Comparison of ENCODE assay signal across 15 mouse cellular contexts in the genomic region with DNA sequence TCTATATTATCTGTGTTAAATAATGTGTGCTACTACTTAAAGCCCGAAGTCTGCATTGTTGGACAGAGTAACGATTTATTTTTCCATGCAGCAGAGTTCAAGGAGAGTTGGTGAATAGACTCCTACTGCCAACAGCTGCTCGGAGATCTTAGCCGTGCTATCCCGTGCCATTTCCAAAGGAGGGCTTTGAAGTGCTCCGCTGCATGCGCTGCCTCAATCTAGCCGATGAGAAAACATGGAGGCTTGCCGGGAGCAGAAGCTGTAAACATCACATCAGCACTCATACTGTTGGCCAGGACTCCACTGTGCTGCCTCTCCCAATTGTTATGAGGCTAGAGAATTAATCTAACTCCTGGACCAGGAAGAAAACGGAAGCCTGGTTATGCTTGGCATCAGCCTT.
A peak's percentile ranks its signal among the peaks of the same experiment; 100 is the strongest.
DNase-seq lines count a peak whose midpoint lies in the region; ATAC-seq and TF ChIP-seq lines count a peak whose summit lies in the region.
"Had no signal": no experiment of that assay in that cellular context is flagged by ENCODE, and none has a peak within 500 bp of the region (broad histone marks: within the 10 kb centered on the region; RNA-seq: fewer than 3 reads in every experiment).

No protein-coding gene starts in this region.

- no peaks in the 10 kb centered on the region for H3K27me3 ChIP-seq in heart, embryonic 10.5 days (ENCODE audit: insufficient read depth, poor library complexity, severe bottlenecking)
- H3K27me3 ChIP-seq in kidney, embryonic 16.5 days (ENCODE audit: insufficient read depth, low read length), result no peaks in the 10 kb centered on the region
- no peaks in the 10 kb centered on the region for H3K27me3 ChIP-seq in kidney, adult 2 months (replicated peaks; ENCODE audit: control insufficient read depth, insufficient read depth, low read length)
- H3K27me3 ChIP-seq in forebrain, embryonic 16.5 days (replicated peaks; ENCODE audit: control insufficient read depth, insufficient read depth, low read length), result no peaks in the 10 kb centered on the region
- H3K27me3 ChIP-seq: CH12.LX had no signal

- no peaks in the 10 kb centered on the region for H3K36me3 ChIP-seq in heart, embryonic 10.5 days
- H3K36me3 ChIP-seq in kidney, embryonic 16.5 days (ENCODE audit: insufficient read depth, low read length), result no peaks in the 10 kb centered on the region
- no peaks in the 10 kb centered on the region for H3K36me3 ChIP-seq in kidney, adult 2 months (ENCODE audit: control insufficient read depth, insufficient read depth, low read length)
- H3K36me3 ChIP-seq in forebrain, embryonic 16.5 days (ENCODE audit: control insufficient read depth, insufficient read depth), result no peaks in the 10 kb centered on the region

- no peak for DNase-seq in heart, embryonic 10.5 days (ENCODE audit: low spot score)
- no peak for DNase-seq in heart, postnatal 25 days (ENCODE audit: low spot score)
- DNase-seq in kidney, adult 2 months, result no peak
- peak; percentile 80 for DNase-seq in brain, embryonic 14.5 days (ENCODE audit: low read depth)
- no peak for DNase-seq in right cerebral cortex, adult 18-20 months
- no peak for DNase-seq in spleen, postnatal 36 days (ENCODE audit: low spot score in 2 of 2)
- DNase-seq: cerebellum, adult 9-10 months; liver; thymus, adult 2 months had no signal

- TF ChIP-seq CTCF in kidney, adult 2 months (conservative IDR thresholded peaks at IDR 0.05; ENCODE audit: insufficient read depth, insufficient read length, low read depth, low read length), result no peak
- no peak for TF ChIP-seq CTCF in brain, embryonic 14.5 days (IDR thresholded peaks at IDR 0.05; ENCODE audit: borderline replicate concordance, extremely low read depth, insufficient read depth, insufficient read length)

- peaks cover 27% of the 10 kb centered on the region for H3K4me1 ChIP-seq in heart, embryonic 10.5 days
- H3K4me1 ChIP-seq in kidney, embryonic 16.5 days (ENCODE audit: insufficient read depth, low read length), result peaks cover 15% of the 10 kb centered on the region
- H3K4me1 ChIP-seq in kidney, adult 2 months (ENCODE audit: control insufficient read depth, insufficient read depth, low read length), result no peaks in the 10 kb centered on the region
- H3K4me1 ChIP-seq in forebrain, embryonic 16.5 days (replicated peaks; ENCODE audit: control insufficient read depth, insufficient read depth, low read length), result no peaks in the 10 kb centered on the region; the same call in 1 of the 2 replicates

- H3K4me3 ChIP-seq in heart, embryonic 10.5 days, result no peak overlapping the region
- H3K4me3 ChIP-seq in kidney, embryonic 16.5 days (ENCODE audit: low read length), result no peak overlapping the region
- no peak overlapping the region for H3K4me3 ChIP-seq in kidney, adult 2 months (ENCODE audit: insufficient read depth, low read depth, low read length)
- H3K4me3 ChIP-seq in forebrain, embryonic 16.5 days (replicated peaks; ENCODE audit: low read length), result no peak overlapping the region
- H3K4me3 ChIP-seq: myocyte had no signal

- ATAC-seq in kidney, embryonic 16.5 days (ENCODE audit: low FRiP score, low TSS enrichment), result peak; percentile 63; the same call in 1 of the 2 replicates
- ATAC-seq in forebrain, embryonic 16.5 days, result no peak
- ATAC-seq: Patski had no signal

- H3K9ac ChIP-seq in kidney, embryonic 16.5 days (replicated peaks; ENCODE audit: low read length), result no peak overlapping the region
- no peak overlapping the region for H3K9ac ChIP-seq in forebrain, embryonic 16.5 days (replicated peaks; ENCODE audit: low read depth, low read length)

- TF ChIP-seq POLR2A in kidney, adult 2 months (IDR thresholded peaks at IDR 0.05; ENCODE audit: low read depth, low read length), result no peak
- no peak for TF ChIP-seq POLR2A in brain, embryonic 14.5 days (IDR thresholded peaks at IDR 0.05; ENCODE audit: borderline replicate concordance, extremely low read depth, insufficient read depth, insufficient read length, poor library complexity, severe bottlenecking)

- WGBS in heart, embryonic 10.5 days, result 56% methylated on average over 10 of the region's 10 CpGs
- WGBS in kidney, embryonic 16.5 days, result 15% methylated on average over 10 of the region's 10 CpGs
- WGBS in kidney, adult 2 months, result 28% methylated on average over 10 of the region's 10 CpGs
- WGBS in forebrain, embryonic 16.5 days, result 22% methylated on average over 10 of the region's 10 CpGs

- intact Hi-C loops in heart, postnatal 25 days (cut with DNase I), result no loop called here

- peak overlapping the region; percentile 44 for H3K4me2 ChIP-seq in kidney, embryonic 16.5 days (replicated peaks; ENCODE audit: low read depth, low read length)
- H3K4me2 ChIP-seq in forebrain, embryonic 16.5 days (ENCODE audit: low read length), result peak overlapping the region; percentile 13; the same call in 1 of the 2 replicates

- H3K9me3 ChIP-seq in heart, embryonic 10.5 days, result no peaks in the 10 kb centered on the region
- H3K9me3 ChIP-seq in kidney, embryonic 16.5 days (ENCODE audit: low read length), result no peaks in the 10 kb centered on the region
- H3K9me3 ChIP-seq in forebrain, embryonic 16.5 days (ENCODE audit: control insufficient read depth, low read length), result no peaks in the 10 kb centered on the region

- 0 out of 2 replicates have a peak overlapping the region, but pooled peaks have one; percentile 16 for H3K27ac ChIP-seq in heart, embryonic 10.5 days
- no peak overlapping the region for H3K27ac ChIP-seq in kidney, embryonic 16.5 days (ENCODE audit: low read length)
- no peak overlapping the region for H3K27ac ChIP-seq in kidney, adult 2 months (ENCODE audit: insufficient read depth, low read depth, low read length)
- H3K27ac ChIP-seq in forebrain, embryonic 16.5 days (ENCODE audit: low read length), result no peak overlapping the region
- H3K27ac ChIP-seq: macrophage had no signal
